Mouse (Mus musculus) heart, adult 9 months (tissue): Measurements from ENCODE around the gene 1700123K08Rik.
"Not testable (repeated sequence)": the region's sequence is repeated elsewhere in the genome, so short reads cannot be mapped to it uniquely, and the experiment has no call there.

ENCODE experiments used
- DNase-seq, 2 experiments: peaks; one replicate each; pipeline ENCODE4 v3.0.0; 2022; ENCODE audit warnings: low spot score in 2 of 2

The 1700123K08Rik gene

GRCm38 (mm10) chr5:138564612-138565011 is at the start of gene 1700123K08Rik:
Gene 1700123K08Rik, minus strand, starts transcription at chr5:138564712.
- not testable (repeated sequence) for DNase-seq

GRCm38 (mm10) chr5:138587396-138587795 is 22.9 kb upstream of the 1700123K08Rik start:
- DNase-seq = no peak

GRCm38 (mm10) chr5:138571623-138572022 is 7.1 kb upstream of the 1700123K08Rik start:
- no peak for DNase-seq

- DNase-seq = no peak
Observed at GRCm38 (mm10) chr5:138552718-138553117, 11.8 kb downstream of the 1700123K08Rik start.

- DNase-seq = peak; percentile 1 to 21
Observed at GRCm38 (mm10) chr5:138532491-138532890, 32.0 kb downstream of the 1700123K08Rik start.
